Comparison of ENCODE assay signal across 15 mouse cellular contexts in genomic region chr5:92220287-92220902, GRCm38 (mm10). TPM values are rescaled to one million over a fixed set of nuclear protein-coding genes. Genes with fewer than 3 reads are reported as not detected.
DNase-seq lines count a peak whose midpoint lies in the region; ATAC-seq and TF ChIP-seq lines count a peak whose summit lies in the region.
"Had no signal": no experiment of that assay in that cellular context is flagged by ENCODE, and none has a peak within 500 bp of the region (broad histone marks: within the 10 kb centered on the region; RNA-seq: fewer than 3 reads in every experiment).

No protein-coding gene starts in this region.

- TF ChIP-seq CTCF in gastrocnemius, adult 2 months (IDR thresholded peaks at IDR 0.05): no peak
- TF ChIP-seq CTCF in lung, adult 2 months (IDR thresholded peaks at IDR 0.05; ENCODE audit: insufficient read depth, low read length): no peak

- no peak for TF ChIP-seq POLR2A in lung, adult 2 months (IDR thresholded peaks at IDR 0.05; ENCODE audit: borderline replicate concordance, extremely low read depth, low read depth, low read length)

- no peaks in the 10 kb centered on the region for H3K4me1 ChIP-seq in lung, adult 2 months (ENCODE audit: control insufficient read depth, insufficient read depth, low read length)
- H3K4me1 ChIP-seq in stomach, embryonic 16.5 days (ENCODE audit: control insufficient read depth, insufficient read depth, low read length): no peaks in the 10 kb centered on the region
- H3K4me1 ChIP-seq: limb, embryonic 10.5 days had no signal

- no peak overlapping the region for H3K4me2 ChIP-seq in stomach, embryonic 16.5 days (ENCODE audit: low read depth, low read length)
- H3K4me2 ChIP-seq: heart, embryonic 13.5 days had no signal

- peak; percentile 45 for DNase-seq in gastrocnemius, adult 2 months
- no peak for DNase-seq in gastrocnemius, adult 8-10 months (ENCODE audit: low spot score in 2 of 2)
- DNase-seq in lung, postnatal 36 days: peak; percentile 27
- DNase-seq in lung, adult 2 months: no peak
- DNase-seq in cerebellum, postnatal 14 days: peak; percentile 47 to 58
- DNase-seq in heart, adult 8-10 months (ENCODE audit: low spot score): no peak
- DNase-seq: liver, postnatal 0 days; thymus, adult 2 months had no signal

- 76% methylated on average over 8 of the region's 8 CpGs for WGBS in lung, adult 2 months
- WGBS in stomach, embryonic 16.5 days: 86% methylated on average over 8 of the region's 8 CpGs

- no peaks in the 10 kb centered on the region for H3K27me3 ChIP-seq in stomach, embryonic 16.5 days (ENCODE audit: control insufficient read depth, insufficient read depth, low read length)
- H3K27me3 ChIP-seq: heart, embryonic 13.5 days had no signal

- intact Hi-C loops in gastrocnemius, adult 2 months (cut with DNase I): no loop called here

- ATAC-seq in stomach, embryonic 16.5 days (ENCODE audit: insufficient read depth, low FRiP score): peak; percentile 10; the same call in 1 of the 2 replicates
- ATAC-seq in monocyte, adult 5-6 weeks (replicated peaks; ENCODE audit: insufficient number of reproducible peaks, low FRiP score, low TSS enrichment, poor library complexity, severe bottlenecking): no peak
- ATAC-seq: liver, postnatal 0 days had no signal

- H3K36me3 ChIP-seq in stomach, embryonic 16.5 days (ENCODE audit: control insufficient read depth, insufficient read depth, low read length): no peaks in the 10 kb centered on the region
- H3K36me3 ChIP-seq: heart, embryonic 13.5 days; limb, embryonic 10.5 days had no signal

- no peak overlapping the region for H3K9ac ChIP-seq in stomach, embryonic 16.5 days (ENCODE audit: low read length)
- H3K9ac ChIP-seq: heart, embryonic 13.5 days; liver, postnatal 0 days had no signal

- H3K9me3 ChIP-seq in stomach, embryonic 16.5 days (replicated peaks; ENCODE audit: control insufficient read depth, low read length): no peaks in the 10 kb centered on the region
- H3K9me3 ChIP-seq: heart, embryonic 13.5 days; limb, embryonic 10.5 days had no signal

- no peak overlapping the region for H3K4me3 ChIP-seq in gastrocnemius, adult 2 months
- H3K4me3 ChIP-seq in lung, adult 2 months (replicated peaks; ENCODE audit: extremely low read depth, low read depth, low read length): no peak overlapping the region
- no peak overlapping the region for H3K4me3 ChIP-seq in stomach, embryonic 16.5 days (replicated peaks; ENCODE audit: low read length)
- H3K4me3 ChIP-seq: heart, embryonic 13.5 days; limb, embryonic 10.5 days had no signal

- no peak overlapping the region for H3K27ac ChIP-seq in gastrocnemius, adult 2 months
- 0 out of 2 replicates have a peak overlapping the region, but pooled peaks have one; percentile 23 for H3K27ac ChIP-seq in stomach, embryonic 16.5 days (ENCODE audit: low read length)
- H3K27ac ChIP-seq: heart, embryonic 13.5 days; limb, embryonic 10.5 days had no signal

RNA-seq across cellular contexts. Expression of gene U90926, which starts 5.2 kb away (rescaled TPM):
- total RNA-seq in gastrocnemius, adult 2 months (2021): not detected
- not detected for total RNA-seq in gastrocnemius, adult 8-10 months (2022)
- not detected in 2 replicates for polyA plus RNA-seq in lung, adult 2 months (2012; rRNA removed)
- not detected in 2 replicates for polyA plus RNA-seq in stomach, embryonic 16.5 days (2015; fragmentation: Nextera tagmentation; extraction: Ambion mirVana)
- total RNA-seq in monocyte, adult 5-6 weeks (2017): 6.3 TPM in 1 of 3 replicates, not detected in the others
- not detected for total RNA-seq in heart, adult 8-10 months (2022)
- total RNA-seq: hindbrain, postnatal 0 days had no signal
- polyA plus RNA-seq: embryonic facial prominence, embryonic 14.5 days; heart, embryonic 13.5 days; hindbrain, postnatal 0 days; limb, embryonic 10.5 days; liver, postnatal 0 days; small intestine, adult 2 months; thymus, adult 2 months had no signal

RNA-seq across cellular contexts. Expression of gene Ppef2, which starts 35.7 kb away (rescaled TPM):
- total RNA-seq in gastrocnemius, adult 2 months (2021): not detected
- under 1 TPM in 1 of 4 experiments, not detected in 3; 0.19 TPM for total RNA-seq in gastrocnemius, adult 8-10 months (2022)
- 2.6 and 3.1 TPM in 2 replicates for polyA plus RNA-seq in lung, adult 2 months (2012; rRNA removed)
- 0.48 and 0.60 TPM in 2 replicates for polyA plus RNA-seq in stomach, embryonic 16.5 days (2015; fragmentation: Nextera tagmentation; extraction: Ambion mirVana)
- total RNA-seq in monocyte, adult 5-6 weeks (2017): 3.7 TPM in 1 of 3 replicates, not detected in the others
- not detected for total RNA-seq in heart, adult 8-10 months (2022)
- polyA plus RNA-seq: heart, embryonic 13.5 days; liver, postnatal 0 days had no signal

RNA-seq across cellular contexts. Expression of gene Naaa, which starts 57.6 kb away (rescaled TPM):
- 1 to 10 TPM; 5.5 to 8.5 TPM for total RNA-seq in gastrocnemius, adult 2 months (2021)
- total RNA-seq in gastrocnemius, adult 8-10 months (2022): 1 to 10 TPM; 4.7 to 6.2 (median 5.6) TPM
- 81.2 and 91.1 TPM in 2 replicates for polyA plus RNA-seq in lung, adult 2 months (2012; rRNA removed)
- polyA plus RNA-seq in stomach, embryonic 16.5 days (2015; fragmentation: Nextera tagmentation; extraction: Ambion mirVana): 21.4 and 22.1 TPM in 2 replicates
- 46.8 to 114 TPM (median 77.3 TPM) in 3 replicates for total RNA-seq in monocyte, adult 5-6 weeks (2017)
- 10 to 100 TPM; 15.9 to 21.7 (median 18.8) TPM for total RNA-seq in heart, adult 8-10 months (2022)

Comparison
In these comparisons a context has a peak if more than half of its experiments do, and no peak if none do; other contexts are left out.
1. DNase-seq: peak in gastrocnemius, adult 2 months (single experiment), lung, postnatal 36 days (single experiment) and cerebellum, postnatal 14 days (2 of 2); none in gastrocnemius, adult 8-10 months (0 of 2), lung, adult 2 months (single experiment) and heart, adult 8-10 months (single experiment).